Mouse (Mus musculus): Measurements from ENCODE around the gene Col4a1.

Gene Col4a1

DNA sequence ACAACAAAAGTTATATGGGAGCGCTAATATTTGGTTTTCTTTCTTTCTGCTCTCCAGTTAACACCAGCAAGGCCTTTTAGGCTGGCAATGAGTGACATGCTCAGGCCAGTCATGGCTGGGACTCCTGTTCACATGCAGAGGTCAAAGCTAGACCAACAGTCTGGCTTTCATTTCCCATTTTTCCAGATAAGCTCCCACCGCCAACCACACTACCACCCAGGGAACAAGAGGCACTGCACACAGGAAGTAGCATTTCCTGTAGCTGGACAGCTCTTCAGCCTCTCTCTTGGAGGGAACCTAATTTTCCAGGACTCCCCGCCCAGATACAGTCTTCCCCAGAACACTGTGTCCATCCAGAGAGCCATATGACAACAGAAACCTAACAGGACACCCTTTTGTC lies 132.8 kb downstream of the Col4a1 start:
- DNase-seq (ENCODE audit: low spot score), result no peak

DNA sequence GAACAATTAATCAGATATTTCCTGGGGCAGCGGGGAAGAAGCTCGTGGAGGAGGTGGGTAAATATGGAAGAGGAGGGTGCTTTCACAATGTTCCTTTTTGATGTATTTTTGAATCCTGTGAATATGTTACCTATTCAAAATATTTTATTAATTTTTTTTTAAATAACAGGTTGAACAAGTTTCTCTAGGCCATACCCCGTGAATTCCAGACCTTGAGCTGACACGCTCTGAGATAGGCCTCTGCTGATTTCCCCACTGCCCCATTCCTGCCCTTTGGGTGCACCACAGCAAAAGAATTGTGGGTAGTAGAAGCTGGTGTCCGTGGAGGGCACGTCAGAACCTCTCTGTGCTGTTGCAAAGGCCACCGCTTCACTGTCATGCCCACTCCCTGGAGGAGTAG lies 136.2 kb downstream of the Col4a1 start:
- no peak for DNase-seq (ENCODE audit: low spot score)

DNA sequence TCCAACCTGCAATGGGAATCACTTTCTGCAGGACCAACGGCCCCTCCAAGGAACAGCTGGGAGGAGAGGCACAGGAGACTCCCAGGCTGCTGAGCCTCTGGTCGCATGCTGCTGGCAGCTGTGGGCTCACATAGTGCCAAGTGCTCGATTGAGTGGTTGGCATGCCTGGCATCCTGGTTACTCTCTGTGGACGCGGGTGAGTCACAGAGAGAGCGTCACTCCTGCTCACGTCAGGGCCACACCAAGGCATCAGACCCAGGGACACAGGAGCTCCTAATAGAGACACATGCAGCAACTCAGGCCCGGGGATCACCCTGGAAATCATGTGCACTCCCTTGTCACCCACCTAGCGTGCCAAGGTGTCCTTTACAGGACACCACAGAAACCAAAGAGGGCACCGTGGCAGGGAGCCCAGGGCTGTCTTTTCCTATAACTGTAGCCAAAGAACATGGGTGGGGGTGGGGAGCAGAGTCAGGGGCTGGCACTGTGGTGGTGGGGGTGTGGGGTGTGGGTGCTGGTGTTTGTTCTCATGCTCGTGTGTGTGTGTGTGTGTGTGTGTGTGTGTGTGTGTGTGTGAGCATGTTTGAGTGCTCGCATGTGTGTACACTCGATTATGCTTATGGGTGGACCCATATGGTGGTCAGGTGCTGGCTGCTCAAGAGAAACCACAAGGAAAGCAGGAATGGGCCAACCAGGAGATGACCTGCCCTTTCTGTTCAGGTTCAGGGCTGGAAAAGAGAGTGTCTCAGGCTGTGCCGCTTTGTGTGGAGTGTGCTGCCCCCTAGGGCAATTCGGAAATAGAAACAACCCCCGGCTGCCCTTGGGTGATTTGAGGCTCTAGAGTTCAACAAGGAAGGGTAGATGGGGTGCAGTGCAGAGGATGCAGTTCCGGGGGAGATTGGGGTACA lies 139.1 kb downstream of the Col4a1 start:
- peak; percentile 75 for DNase-seq (ENCODE audit: low spot score)

DNA sequence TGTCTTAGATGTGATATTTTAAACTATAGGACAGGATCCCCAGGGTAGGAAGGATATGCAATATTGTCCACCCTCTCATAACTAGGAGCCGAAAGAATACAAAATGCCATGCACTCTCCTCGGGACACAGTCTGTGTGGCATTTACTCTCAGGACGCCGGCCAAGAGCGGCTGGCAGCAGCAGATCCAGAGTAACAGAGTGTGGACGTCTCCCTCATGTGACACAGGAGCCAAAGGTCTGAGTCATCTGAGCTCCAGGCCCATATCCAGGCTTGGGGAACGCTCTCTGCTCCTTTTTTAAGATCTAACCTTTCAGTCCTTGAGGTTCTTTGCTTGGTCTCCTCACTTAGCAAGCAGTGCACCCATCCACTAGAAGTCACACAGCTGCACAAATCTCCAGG lies 141.1 kb downstream of the Col4a1 start:
- no peak for DNase-seq (ENCODE audit: low spot score)

DNA sequence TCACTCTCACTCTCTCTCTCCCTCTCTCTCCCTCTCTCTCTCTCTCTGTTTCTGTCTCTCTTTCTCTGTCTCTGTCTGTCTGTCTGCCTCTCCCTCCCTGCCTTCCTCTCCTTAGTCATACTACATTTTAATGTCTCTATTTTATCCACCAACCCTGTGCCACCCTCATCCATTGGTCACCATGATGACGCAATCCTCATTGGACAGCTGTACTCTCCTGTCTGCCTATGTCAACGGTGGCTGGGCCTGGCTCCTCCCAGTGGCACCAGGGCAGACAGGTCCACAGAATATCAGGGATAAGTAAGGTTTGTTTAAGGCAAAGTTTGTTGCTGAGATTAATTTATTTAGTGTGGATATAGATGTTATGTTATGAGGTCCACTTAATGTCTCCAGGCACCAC lies 143.2 kb downstream of the Col4a1 start:
- DNase-seq (ENCODE audit: low spot score), result no peak

DNA sequence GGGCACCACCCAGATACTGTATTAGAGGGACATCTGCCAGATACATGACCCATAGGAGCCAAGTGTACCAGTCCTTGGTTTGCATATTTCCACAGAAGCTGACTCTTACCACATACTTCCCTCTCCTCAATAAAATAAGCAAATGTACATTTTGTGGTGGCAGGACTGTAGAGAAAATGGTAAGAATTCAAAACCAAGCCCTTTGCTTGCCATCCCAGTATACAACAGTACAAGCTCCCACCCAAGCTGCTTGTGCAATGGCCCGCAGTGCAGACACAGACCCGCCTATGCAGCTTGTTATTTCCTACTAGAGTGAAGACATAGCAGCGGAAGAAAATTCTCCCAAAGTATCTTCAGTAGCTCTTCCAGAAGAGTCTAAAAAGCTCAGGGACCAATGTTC lies 143.8 kb downstream of the Col4a1 start:
- no peak for DNase-seq (ENCODE audit: low spot score)

DNA sequence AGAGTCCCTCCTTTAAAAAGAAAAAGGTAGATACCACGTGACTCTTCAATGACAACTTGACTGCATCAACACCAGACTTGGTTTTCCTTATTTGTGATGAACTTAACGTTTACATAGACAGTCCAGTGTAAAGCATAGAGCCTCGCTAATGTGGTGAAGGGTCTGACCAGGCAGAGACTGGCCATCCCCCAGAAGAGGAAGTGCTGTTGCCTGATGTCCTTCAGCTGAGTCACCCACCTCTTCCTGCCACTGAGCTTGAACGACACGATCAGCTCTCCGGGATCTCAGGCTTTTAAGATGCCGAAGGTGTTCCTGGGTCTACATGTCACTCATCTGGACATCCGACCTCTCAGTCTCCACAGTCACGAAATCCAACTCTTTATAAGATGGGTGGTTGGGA lies 144.7 kb downstream of the Col4a1 start:
- no peak for DNase-seq (ENCODE audit: low spot score)

DNA sequence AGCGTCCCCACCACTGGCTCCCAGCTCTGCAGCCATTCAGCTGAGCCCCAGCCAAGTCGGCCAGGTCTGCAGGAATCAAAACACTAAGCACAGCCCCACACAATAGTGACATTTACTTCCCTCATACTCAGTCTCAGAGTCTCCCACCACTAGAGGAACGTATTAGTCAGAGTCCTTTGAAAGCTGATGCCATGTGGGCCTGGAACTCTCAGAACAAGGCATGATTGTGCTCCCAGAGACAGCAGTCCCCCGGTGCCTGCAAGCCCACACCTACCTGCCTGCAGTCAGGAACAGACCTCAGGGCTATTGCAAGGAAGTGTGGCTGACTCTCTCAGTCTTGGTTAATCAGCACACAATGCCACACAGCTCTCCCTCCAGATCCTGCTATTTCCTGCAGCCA lies 147.0 kb downstream of the Col4a1 start:
- DNase-seq (ENCODE audit: low spot score), result peak; percentile 32

DNA sequence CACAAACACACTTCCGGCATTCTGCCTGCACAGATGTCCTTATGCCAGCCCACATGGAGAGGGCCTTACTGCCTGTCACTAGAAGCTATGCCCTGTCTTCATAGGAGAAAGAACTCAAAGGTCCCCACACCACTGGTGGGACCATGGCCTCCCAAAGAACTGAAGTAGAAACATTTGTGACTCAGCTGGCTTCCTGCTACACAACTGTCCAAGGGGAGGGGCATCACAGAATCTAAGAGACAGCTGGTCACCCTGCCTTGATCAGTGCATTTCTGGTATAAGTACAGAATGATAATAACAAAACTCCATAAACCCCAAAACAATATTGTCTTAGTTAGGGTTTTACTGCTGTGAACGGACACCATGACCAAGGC lies 156.3 kb downstream of the Col4a1 start:
- no peak for DNase-seq (ENCODE audit: low spot score)

DNA sequence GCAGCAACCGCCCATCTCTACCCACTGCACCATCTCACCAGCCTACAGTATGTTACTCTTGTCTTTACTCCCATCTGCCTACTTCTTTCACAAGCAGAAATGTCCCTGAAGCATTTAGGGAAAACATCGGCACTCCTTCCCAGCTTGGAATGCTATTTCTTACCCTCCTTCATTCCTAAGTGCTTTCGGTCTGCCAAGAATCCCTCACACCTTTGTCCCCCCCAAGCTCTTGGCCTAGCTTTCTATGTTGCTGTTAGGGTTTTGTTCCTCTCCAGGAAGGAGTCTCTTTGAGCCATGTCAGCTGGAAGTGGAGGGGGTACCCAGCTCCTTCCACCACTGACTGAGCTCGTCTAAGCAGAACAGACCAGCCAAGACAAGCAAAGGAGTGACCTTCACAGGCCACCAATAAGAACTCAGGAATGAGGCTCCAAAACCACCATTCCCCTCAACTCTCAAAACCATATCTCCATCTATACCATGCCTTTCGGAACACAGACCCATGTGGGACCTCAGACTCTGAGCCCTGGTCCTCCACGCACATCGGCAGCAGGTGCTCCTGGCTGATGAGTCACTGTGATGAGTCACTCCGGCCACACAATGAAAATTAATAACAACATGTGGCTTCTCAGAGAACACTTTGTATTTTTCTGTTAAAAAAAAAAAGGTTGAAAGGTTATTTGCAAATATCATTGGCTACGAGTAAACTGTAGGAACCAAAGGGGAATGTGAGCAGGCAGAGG lies 156.9 kb downstream of the Col4a1 start:
- DNase-seq (ENCODE audit: low spot score), result no peak

DNA sequence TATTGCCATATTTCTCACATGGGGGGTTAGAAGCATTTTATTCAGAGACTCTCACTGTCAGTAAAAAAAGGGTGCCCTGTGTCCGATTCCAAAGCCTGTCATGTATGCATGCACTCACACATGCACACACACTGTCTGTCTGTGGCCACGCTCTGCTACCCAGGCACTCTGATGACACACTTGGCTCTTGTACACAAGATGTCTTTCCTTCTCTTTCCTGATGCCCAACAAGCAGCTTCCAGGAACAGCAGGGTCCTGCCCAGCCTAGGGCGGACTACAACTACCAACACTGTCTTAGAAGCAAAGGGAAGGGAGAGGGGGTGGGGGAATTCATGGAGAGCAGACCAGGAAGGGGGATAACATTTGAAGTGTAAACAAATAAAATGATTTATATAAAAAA lies 162.4 kb downstream of the Col4a1 start:
- no peak for DNase-seq (ENCODE audit: low spot score)

DNA sequence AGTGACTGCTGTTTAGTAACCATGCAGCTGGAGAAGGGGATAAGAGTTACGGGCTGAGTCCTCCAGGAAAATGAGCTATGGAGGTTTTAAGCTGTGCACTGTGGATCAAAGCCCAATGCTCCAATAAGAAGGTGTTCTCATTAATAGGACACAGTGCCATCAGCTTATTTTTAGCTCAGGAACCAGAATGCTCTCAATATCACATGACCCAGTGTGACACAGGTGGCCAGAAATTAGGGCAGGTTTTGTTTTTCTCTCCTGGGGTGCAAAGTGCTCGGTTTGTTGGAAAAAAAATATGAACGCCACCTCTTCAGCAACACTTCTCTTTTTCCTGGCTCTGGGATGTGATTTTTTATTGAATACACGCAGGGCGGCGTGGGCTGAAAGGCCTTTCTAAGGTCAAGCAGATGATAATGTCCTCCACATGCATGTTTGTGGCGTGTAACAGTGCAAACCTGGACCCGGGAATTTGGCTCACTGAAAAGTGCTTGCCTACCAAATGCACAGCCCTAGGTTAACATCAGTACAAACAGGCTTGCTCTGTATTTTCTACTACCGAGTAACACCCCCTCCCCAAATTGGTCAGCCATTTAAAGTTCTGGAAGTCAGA lies 163.3 kb downstream of the Col4a1 start:
- DNase-seq (ENCODE audit: low spot score), result no peak

DNA sequence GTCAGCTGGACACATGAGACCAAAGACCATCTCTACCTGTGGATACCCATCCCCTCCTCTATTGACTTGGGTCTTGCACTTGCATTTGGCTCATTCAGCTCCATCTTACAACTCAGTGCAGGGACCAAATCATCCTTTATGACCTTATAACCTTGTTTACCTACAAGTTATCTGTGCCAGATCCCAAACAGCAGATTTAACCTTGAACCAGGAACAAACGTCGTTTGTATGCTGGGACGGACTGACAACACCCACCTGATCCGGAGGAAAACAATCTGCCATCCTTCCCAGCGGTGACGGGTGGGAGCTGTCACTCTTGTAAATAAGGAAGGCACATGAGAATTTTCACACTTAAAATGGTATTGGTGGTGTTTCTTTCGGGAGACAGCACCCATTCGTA lies 163.8 kb downstream of the Col4a1 start:
- DNase-seq (ENCODE audit: low spot score), result no peak

Data from embryo, embryonic 10.5 days (tissue).